Mouse (Mus musculus) ES-Bruce4 (cell line): ENCODE data around the gene Rab5b.

ENCODE experiments used
- CTCF ChIP-seq: IDR thresholded peaks from one replicate; pipeline ENCODE4 v1.8.1; 2011; ENCODE audit warnings: low read depth, low read length
- POLR2A ChIP-seq: IDR thresholded peaks from one replicate; pipeline ENCODE4 v1.8.1; 2011; ENCODE audit warnings: low read length; ENCODE audit not compliant: insufficient read depth

GRCm38 (mm10) chr10:128655254-128655653 is 40.8 kb downstream of the Rab5b start:
- TF ChIP-seq CTCF = no peak
- no peak for TF ChIP-seq POLR2A
